ENCODE assay signal across 18 mouse cellular contexts in the genomic region with DNA sequence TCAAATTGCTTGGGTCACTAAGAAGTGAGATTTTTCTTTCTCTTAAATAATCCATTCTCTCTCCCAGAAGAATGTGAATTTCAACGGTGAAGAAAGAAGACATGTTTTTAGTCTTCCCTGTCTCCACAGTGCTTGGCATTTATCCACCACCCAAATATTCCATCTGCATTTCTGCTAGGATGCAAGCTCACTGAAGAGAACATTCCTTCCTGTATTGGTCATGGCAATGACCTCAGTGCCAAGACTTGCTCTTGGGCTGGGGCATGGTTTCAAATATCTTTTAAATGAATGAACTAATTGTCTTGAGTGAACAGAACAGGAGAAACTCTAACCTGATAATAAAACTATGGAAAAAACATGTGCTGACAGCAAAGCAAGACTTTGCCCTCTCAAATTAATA.
DNase-seq lines count a peak whose midpoint lies in the region; ATAC-seq lines count a peak whose summit lies in the region.
"Had no signal": no experiment of that assay in that cellular context is flagged by ENCODE, and none has a peak within 500 bp of the region (broad histone marks: within the 10 kb centered on the region; RNA-seq: fewer than 3 reads in every experiment).

No protein-coding gene starts in this region.

- WGBS in heart, embryonic 13.5 days = 41% methylated on average over 1 of the region's 1 CpGs
- 97% methylated on average over 1 of the region's 1 CpGs for WGBS in hindbrain, embryonic 12.5 days

- peak overlapping the region; percentile 20; the same call in 1 of the 2 replicates for H3K27ac ChIP-seq in heart, embryonic 13.5 days (replicated peaks)
- H3K27ac ChIP-seq in hindbrain, embryonic 12.5 days = no peak overlapping the region
- H3K27ac ChIP-seq: hindbrain, embryonic 14.5 days; intestine, embryonic 15.5 days; kidney, embryonic 15.5 days; limb, embryonic 12.5 days; liver, embryonic 15.5 days had no signal

- H3K4me2 ChIP-seq in heart, embryonic 13.5 days = no peak overlapping the region
- no peak overlapping the region for H3K4me2 ChIP-seq in hindbrain, embryonic 12.5 days (replicated peaks)
- H3K4me2 ChIP-seq: hindbrain, embryonic 14.5 days; intestine, embryonic 15.5 days; kidney, embryonic 15.5 days; limb, embryonic 12.5 days; liver, embryonic 15.5 days had no signal

- H3K9me3 ChIP-seq in heart, embryonic 13.5 days = no peaks in the 10 kb centered on the region
- no peaks in the 10 kb centered on the region for H3K9me3 ChIP-seq in hindbrain, embryonic 12.5 days (replicated peaks)
- H3K9me3 ChIP-seq: intestine, embryonic 15.5 days; kidney, embryonic 15.5 days; limb, embryonic 12.5 days; liver, embryonic 15.5 days had no signal

- H3K9ac ChIP-seq in heart, embryonic 13.5 days = no peak overlapping the region
- no peak overlapping the region for H3K9ac ChIP-seq in hindbrain, embryonic 12.5 days
- H3K9ac ChIP-seq: forebrain, postnatal 0 days; hindbrain, embryonic 14.5 days; intestine, embryonic 15.5 days; kidney, embryonic 15.5 days; limb, embryonic 12.5 days; liver, embryonic 15.5 days had no signal

- no peaks in the 10 kb centered on the region for H3K27me3 ChIP-seq in heart, embryonic 13.5 days (replicated peaks)
- no peaks in the 10 kb centered on the region for H3K27me3 ChIP-seq in hindbrain, embryonic 12.5 days
- H3K27me3 ChIP-seq: intestine, embryonic 15.5 days; kidney, embryonic 15.5 days; limb, embryonic 12.5 days; liver, embryonic 15.5 days had no signal

- no peak for ATAC-seq in heart, embryonic 13.5 days (ENCODE audit: extremely low read depth, insufficient number of reproducible peaks, low FRiP score, low TSS enrichment)
- ATAC-seq in hindbrain, embryonic 12.5 days (ENCODE audit: low FRiP score) = no peak
- ATAC-seq: forebrain, postnatal 0 days; intestine, embryonic 15.5 days; lung, postnatal 0 days had no signal

- no peaks in the 10 kb centered on the region for H3K36me3 ChIP-seq in heart, embryonic 13.5 days
- no peaks in the 10 kb centered on the region for H3K36me3 ChIP-seq in hindbrain, embryonic 12.5 days
- H3K36me3 ChIP-seq: intestine, embryonic 15.5 days; kidney, embryonic 15.5 days; limb, embryonic 12.5 days; liver, embryonic 15.5 days had no signal

- H3K4me3 ChIP-seq in heart, embryonic 13.5 days = no peak overlapping the region
- H3K4me3 ChIP-seq in hindbrain, embryonic 12.5 days = no peak overlapping the region
- H3K4me3 ChIP-seq: intestine, embryonic 15.5 days; kidney, embryonic 15.5 days; limb, embryonic 12.5 days; liver, embryonic 15.5 days had no signal

- peaks cover 3% of the 10 kb centered on the region; the same call in 1 of the 2 replicates for H3K4me1 ChIP-seq in heart, embryonic 13.5 days
- no peaks in the 10 kb centered on the region for H3K4me1 ChIP-seq in hindbrain, embryonic 12.5 days
- H3K4me1 ChIP-seq: intestine, embryonic 15.5 days; kidney, embryonic 15.5 days; limb, embryonic 12.5 days; liver, embryonic 15.5 days had no signal

- DNase-seq in cerebellum, adult 11-12 months = peak; percentile 37
- DNase-seq in cerebellum, adult 11 months = no peak
- DNase-seq in heart, postnatal 25 days (ENCODE audit: low spot score) = no peak
- DNase-seq in brain, adult 2 months (ENCODE audit: low read depth, low spot score) = peak; percentile 77
- peak; percentile 17 for DNase-seq in heart, postnatal 4 days
- DNase-seq in layer of hippocampus, adult 8-10 months (ENCODE audit: low spot score in 2 of 2) = no peak
- DNase-seq: forebrain, postnatal 0 days; midbrain, embryonic 14.5 days; right cerebral cortex, postnatal 4 days; thymus, postnatal 4 days had no signal

- intact Hi-C loops in heart, postnatal 25 days (cut with DNase I) = no loop called here

Comparison
In these comparisons a context has a peak if more than half of its experiments do, and no peak if none do; other contexts are left out.
1. DNase-seq: peak in cerebellum, adult 11-12 months (single experiment), brain, adult 2 months (single experiment) and heart, postnatal 4 days (single experiment); none in cerebellum, adult 11 months (single experiment), heart, postnatal 25 days (single experiment) and layer of hippocampus, adult 8-10 months (0 of 2).